Mouse (Mus musculus) liver, embryonic 14.5 days (tissue): ENCODE results near the gene Lrrc42. TPM values are rescaled to one million over a fixed set of nuclear protein-coding genes. Genes with fewer than 3 reads are reported as not detected.

ENCODE experiments used
- ATAC-seq: fragments of 200-750 bp; cut with Nextera tagmentation; 2 replicates; pipeline ENCODE4 v1.8.0; 2017; ENCODE audit warnings: moderate number of reproducible peaks, mild to moderate bottlenecking, moderate library complexity; ENCODE audit not compliant: insufficient read depth
- DNase-seq, 3 experiments: peaks; one replicate each; pipeline ENCODE4 v3.0.0-alpha.2; 2012 to 2013; ENCODE audit warnings: low read depth in 3 of 3, low spot score in 3 of 3
- H3K27ac ChIP-seq: fragments of 300-500 bp; sonication (generic); 2 replicates; pipeline ENCODE4 v1.5.1; 2014; ENCODE audit warnings: moderate library complexity, mild to moderate bottlenecking, control low read depth, inconsistent platforms
- H3K27me3 ChIP-seq: fragments of 300-500 bp; sonication (generic); 2 replicates; pipeline ENCODE4 v1.6.1; 2014; ENCODE audit warnings: mild to moderate bottlenecking, low read length, moderate library complexity; ENCODE audit not compliant: control insufficient read depth, insufficient read depth
- H3K36me3 ChIP-seq: fragments of 300-500 bp; sonication (generic); replicated peaks from 2 replicates; pipeline ENCODE4 v1.6.1; 2014; ENCODE audit warnings: low read depth; ENCODE audit not compliant: control insufficient read depth, insufficient read depth
- H3K4me1 ChIP-seq, 2 experiments: fragments of 200-500 bp in 1 of 2; fragments of 300-500 bp in 1 of 2; sonication (generic) in 1 of 2; replicated peaks; 2 replicates each; pipeline ENCODE4 v1.6.1; 2012 to 2014; ENCODE audit warnings: antibody characterized with exemption in 1 of 2, inconsistent platforms in 1 of 2, low read length in 1 of 2; ENCODE audit not compliant: control insufficient read depth in 2 of 2, insufficient read depth in 2 of 2
- H3K4me2 ChIP-seq: fragments of 300-500 bp; sonication (generic); 2 replicates; pipeline ENCODE4 v1.6.1; 2014; ENCODE audit warnings: low read depth, mild to moderate bottlenecking, control low read depth, moderate library complexity
- H3K4me3 ChIP-seq, 2 experiments: fragments of 200-500 bp in 1 of 2; fragments of 300-500 bp in 1 of 2; sonication (generic) in 1 of 2; 2 replicates each; pipeline ENCODE4 v1.5.1; 2012 to 2014; ENCODE audit warnings: low read depth in 2 of 2, low read length in 2 of 2, mild to moderate bottlenecking in 2 of 2, control low read depth in 1 of 2, inconsistent platforms in 1 of 2, moderate library complexity in 1 of 2; ENCODE audit not compliant: insufficient read depth in 1 of 2
- H3K9ac ChIP-seq: fragments of 300-500 bp; sonication (generic); replicated peaks from 2 replicates; pipeline ENCODE4 v1.6.1; 2014; ENCODE audit warnings: mild to moderate bottlenecking, control low read depth, moderate library complexity
- H3K9me3 ChIP-seq: fragments of 300-500 bp; sonication (generic); 2 replicates; pipeline ENCODE4 v1.6.1; 2016; ENCODE audit warnings: low read length, mixed read lengths; ENCODE audit not compliant: control insufficient read depth
- CTCF ChIP-seq: IDR thresholded peaks from 2 replicates; pipeline ENCODE4 v1.5.1; 2016; ENCODE audit warnings: antibody characterized with exemption, low read depth, control low read depth
- EP300 ChIP-seq: IDR thresholded peaks from 2 replicates; pipeline ENCODE4 v1.6.1; 2016; ENCODE audit warnings: antibody characterized with exemption, low read depth
- WGBS: fragments of 180-500 bp; shearing (Covaris S2); extraction: QIAGEN DNeasy Blood & Tissue Kit; methylation state at CpG from one replicate; pipeline ENCODE4 v1.1.7; 2014; ENCODE audit not compliant: insufficient replicate concordance; 5-methylcytosine and 5-hydroxymethylcytosine counted together
- polyA plus RNA-seq, 2 experiments: library from polyadenylated mRNA; depleted of rRNA in 1 of 2; stranded (reverse) in 1 of 2; unstranded in 1 of 2; fragments of >200 nt; fragmentation: Nextera tagmentation in 1 of 2; extraction: Ambion mirVana in 1 of 2; gene quantifications; 2 replicates each; pipeline versions ENCODE4 v1.2.1 to v1.2.3; 2012 to 2014

The Lrrc42 gene
- 4.3 and 7.6 TPM in 2 replicates for polyA plus RNA-seq (2012; rRNA removed)
- polyA plus RNA-seq (2014; fragmentation: Nextera tagmentation; extraction: Ambion mirVana) = 11.1 TPM in 2 replicates

DNA sequence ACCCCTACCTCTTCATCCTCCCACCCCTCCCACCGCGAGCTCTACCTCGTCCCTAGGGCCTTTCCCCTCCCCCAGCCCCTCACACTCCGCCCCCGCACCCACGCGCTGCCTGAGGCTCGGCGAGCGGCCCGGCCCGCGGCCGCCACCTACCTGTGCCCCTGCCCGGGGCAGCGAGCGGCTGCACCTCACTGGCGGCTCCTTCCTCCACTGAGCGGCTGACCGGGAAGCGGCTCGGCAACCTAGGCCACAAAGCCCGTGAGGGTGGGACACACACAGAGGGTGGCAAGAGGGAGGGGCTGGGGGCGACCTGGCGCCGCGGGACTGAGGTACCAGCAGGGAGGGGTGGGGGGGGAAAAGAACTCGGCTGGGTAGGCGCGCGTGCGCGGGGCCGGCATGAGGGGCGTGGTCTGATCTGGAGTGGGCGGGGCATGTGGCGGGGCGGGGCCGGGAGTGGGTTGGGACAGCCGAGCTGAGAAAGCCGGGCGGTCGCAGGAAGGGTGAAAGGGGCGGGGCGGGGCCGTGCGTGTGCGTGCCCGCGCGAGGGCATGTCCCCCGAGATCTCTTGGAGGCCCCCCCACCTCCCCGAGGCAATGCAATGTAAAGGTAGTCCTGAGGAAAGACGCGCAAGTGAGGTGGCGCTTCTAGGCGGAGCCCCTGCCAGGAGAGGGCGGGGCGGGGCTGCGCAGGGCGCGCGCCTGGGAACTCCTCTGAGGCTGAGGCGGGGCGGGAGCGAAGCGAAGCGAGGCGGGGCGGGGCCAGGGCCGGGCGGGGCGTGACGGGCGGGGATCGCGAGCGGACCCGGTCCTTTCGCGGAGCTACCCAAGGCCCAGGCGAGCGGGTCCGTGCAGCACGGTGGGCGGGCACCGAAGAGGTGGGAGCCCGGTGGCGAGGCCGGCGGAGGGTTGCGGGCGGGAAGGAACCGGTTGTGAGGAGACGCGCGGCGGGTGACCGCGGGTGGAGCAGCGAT, at the start of gene Lrrc42, which contains the start of gene Hspb11:
Gene Lrrc42, minus strand, starts transcription at position 408 of the 967 bp plus-strand sequence.
Gene Hspb11, plus strand, starts transcription at position 469 of the 967 bp plus-strand sequence.
- no peaks in the 10 kb centered on the region for H3K9me3 ChIP-seq
- peak within 1 kb of the TSS; percentile 78 to 86 for H3K4me3 ChIP-seq
- under 1% methylated on average over 98 of the region's 101 CpGs for WGBS
- peak; percentile 83 to 84 (median 84) for DNase-seq
- TF ChIP-seq CTCF = peak; percentile 40
- no peak for TF ChIP-seq EP300
- peaks cover 2 to 20% of the 10 kb centered on the region in 2 experiments; a peak in 3 of 4 replicates for H3K4me1 ChIP-seq
- H3K9ac ChIP-seq = peak within 1 kb of the TSS; percentile 79
- H3K4me2 ChIP-seq = peak within 1 kb of the TSS; percentile 92
- ATAC-seq = peak; percentile 94
- H3K27ac ChIP-seq = no peak within 1 kb of the TSS; the same call in none of the 2 replicates
- H3K27me3 ChIP-seq = no peaks in the 10 kb centered on the region
- H3K36me3 ChIP-seq = no peaks in the 10 kb centered on the region

DNA sequence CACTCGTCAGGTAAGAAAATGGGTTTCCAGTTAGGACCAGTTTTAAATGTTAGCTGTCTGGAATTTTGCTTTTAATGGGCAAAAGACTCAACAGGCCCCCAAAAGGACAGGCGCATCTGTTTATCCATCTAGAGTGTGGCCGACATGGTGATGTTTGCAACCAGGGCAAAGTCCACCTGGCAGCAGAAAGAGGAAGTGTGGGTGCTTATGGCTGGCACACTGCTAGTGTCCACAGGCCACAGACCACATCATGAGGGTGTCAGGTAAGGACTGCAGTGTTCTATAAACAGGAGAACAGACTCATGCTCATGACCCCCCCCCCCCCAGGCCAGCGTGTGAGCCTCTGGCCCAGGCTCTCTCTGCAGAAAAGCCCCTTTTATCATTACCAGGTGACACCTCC, 49.5 kb upstream of the Lrrc42 start:
- 64% methylated on average over 4 of the region's 4 CpGs for WGBS
- Histone ChIP-seq H3K27me3 (no peaks in the 10 kb centered on the region), H3K4me2 (no peak overlapping the region), H3K9me3 (no peaks in the 10 kb centered on the region), H3K4me1 (peaks cover 0 to 11% of the 10 kb centered on the region in 2 experiments; a peak in 2 of 4 replicates), H3K4me3 (no peak overlapping the region), H3K27ac (no peak overlapping the region), H3K36me3 (no peaks in the 10 kb centered on the region), H3K9ac (no peak overlapping the region)
- no peak for DNase-seq
- ATAC-seq = peak; percentile 31; the same call in 1 of the 2 replicates
- no peak for TF ChIP-seq CTCF

- Histone ChIP-seq H3K27ac (no peak overlapping the region), H3K4me3 (no peak overlapping the region), H3K27me3 (no peaks in the 10 kb centered on the region), H3K4me2 (no peak overlapping the region), H3K36me3 (no peaks in the 10 kb centered on the region), H3K9ac (no peak overlapping the region), H3K9me3 (no peaks in the 10 kb centered on the region), H3K4me1 (peaks cover 0 to 11% of the 10 kb centered on the region in 2 experiments; a peak in 2 of 4 replicates)
- ATAC-seq = no peak
- WGBS = 75% methylated on average over 9 of the region's 9 CpGs
- no peak for DNase-seq
- TF ChIP-seq CTCF = no peak
- no peak for TF ChIP-seq EP300
Observed at GRCm38 (mm10) chr4:107302221-107302620, 48.9 kb upstream of the Lrrc42 start.

DNA sequence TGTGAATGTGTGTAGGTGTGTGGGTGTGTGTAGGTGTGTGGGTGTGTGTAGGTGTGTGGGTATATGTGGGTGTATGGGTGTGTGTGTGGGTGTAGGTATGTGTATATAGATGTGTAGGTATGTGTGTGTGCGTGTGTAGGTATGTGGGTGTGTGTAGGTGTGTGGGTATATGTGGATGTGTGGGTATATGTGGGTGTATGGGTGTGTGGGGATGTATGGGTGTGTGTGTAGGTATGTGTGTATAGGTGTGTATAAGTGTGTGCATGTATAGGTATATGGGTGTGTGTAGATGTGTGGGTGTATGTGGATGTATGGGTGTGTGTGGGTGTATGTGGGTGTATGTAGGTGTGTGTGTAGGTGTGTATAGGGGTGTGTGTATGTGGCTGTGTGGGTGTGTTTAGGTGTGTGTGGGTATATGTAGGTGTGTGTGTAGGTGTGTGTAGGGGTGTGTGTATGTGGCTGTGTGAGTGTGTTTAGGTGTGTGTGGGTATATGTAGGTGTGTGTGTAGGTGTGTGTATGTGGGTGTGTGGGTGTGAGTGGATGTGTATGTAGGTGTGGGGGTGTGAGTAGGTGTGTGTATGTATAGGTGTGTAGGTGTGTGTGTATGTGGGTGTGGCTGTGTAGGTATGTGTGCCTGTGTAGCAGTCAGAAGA, 47.7 kb upstream of the Lrrc42 start:
- ATAC-seq = no peak
- 79% methylated on average over 1 of the region's 1 CpGs for WGBS

GRCm38 (mm10) chr4:107300371-107300770, 47.0 kb upstream of the Lrrc42 start:
- Histone ChIP-seq H3K27ac (no peak overlapping the region), H3K4me3 (no peak overlapping the region), H3K4me2 (no peak overlapping the region), H3K36me3 (no peaks in the 10 kb centered on the region), H3K4me1 (peaks cover 0 to 11% of the 10 kb centered on the region in 2 experiments; a peak in 2 of 4 replicates), H3K9ac (no peak overlapping the region), H3K27me3 (no peaks in the 10 kb centered on the region), H3K9me3 (no peaks in the 10 kb centered on the region)
- 33% methylated on average over 4 of the region's 4 CpGs for WGBS
- ATAC-seq = no peak
- no peak for DNase-seq
- TF ChIP-seq CTCF (no peak), EP300 (no peak)

More for the DNA sequence above, 47.7 kb upstream of the Lrrc42 start:
- no peak overlapping the region for H3K4me3 ChIP-seq
- DNase-seq = no peak
- H3K27me3 ChIP-seq = no peaks in the 10 kb centered on the region
- H3K9me3 ChIP-seq = no peaks in the 10 kb centered on the region
- H3K4me2 ChIP-seq = no peak overlapping the region
- no peak overlapping the region for H3K9ac ChIP-seq
- H3K4me1 ChIP-seq = peaks cover 0 to 11% of the 10 kb centered on the region in 2 experiments; a peak in 2 of 4 replicates
- no peak overlapping the region for H3K27ac ChIP-seq
- no peak for TF ChIP-seq CTCF
- no peak for TF ChIP-seq EP300
- no peaks in the 10 kb centered on the region for H3K36me3 ChIP-seq
